Mouse (Mus musculus) ES-Bruce4 (cell line): ENCODE results near the gene Ankrd6.

Source experiments
- EP300 ChIP-seq: IDR thresholded peaks from 2 replicates; pipeline ENCODE4 v1.6.1; 2011; ENCODE audit warnings: low read depth, low read length; ENCODE audit not compliant: insufficient read depth
- POLR2A ChIP-seq: IDR thresholded peaks from one replicate; pipeline ENCODE4 v1.8.1; 2011; ENCODE audit warnings: low read length; ENCODE audit not compliant: insufficient read depth

DNA sequence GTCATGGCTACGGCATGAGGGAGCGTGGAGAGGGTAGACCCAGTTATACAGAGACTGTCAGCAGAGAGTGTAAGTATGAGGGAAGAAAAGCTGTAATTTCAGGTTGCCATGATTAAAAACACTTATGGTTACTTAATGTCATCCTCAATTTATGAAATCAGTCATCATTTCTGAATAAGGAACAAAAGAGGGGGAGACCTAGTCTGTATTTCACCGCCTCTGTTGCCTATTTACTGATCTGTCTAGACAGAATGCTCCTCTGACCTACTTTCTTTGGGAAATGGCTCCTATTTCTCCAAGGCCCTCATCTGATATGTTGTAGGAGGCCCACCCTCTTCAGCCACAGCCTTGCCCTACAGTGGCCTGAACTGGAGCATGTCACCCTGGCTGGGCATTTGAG lies 130.0 kb downstream of the Ankrd6 start:
- TF ChIP-seq EP300 = no peak
- TF ChIP-seq POLR2A = no peak
